Mouse (Mus musculus): ENCODE data around the gene Prkcz.

GRCm38 (mm10) chr4:155325773-155326172, 35.4 kb downstream of the Prkcz start:
- TF ChIP-seq CTCF (conservative IDR thresholded peaks at IDR 0.05; ENCODE audit: low read length) (no peak), NANOG (IDR thresholded peaks at IDR 0.05; ENCODE audit: borderline replicate concordance, low read length) (no peak), POU5F1 (IDR thresholded peaks at IDR 0.05; ENCODE audit: borderline replicate concordance, low read length) (no peak)

All from E14TG2a.4 (cell line).